ENCODE assay signal across 9 mouse cellular contexts in the genomic region with DNA sequence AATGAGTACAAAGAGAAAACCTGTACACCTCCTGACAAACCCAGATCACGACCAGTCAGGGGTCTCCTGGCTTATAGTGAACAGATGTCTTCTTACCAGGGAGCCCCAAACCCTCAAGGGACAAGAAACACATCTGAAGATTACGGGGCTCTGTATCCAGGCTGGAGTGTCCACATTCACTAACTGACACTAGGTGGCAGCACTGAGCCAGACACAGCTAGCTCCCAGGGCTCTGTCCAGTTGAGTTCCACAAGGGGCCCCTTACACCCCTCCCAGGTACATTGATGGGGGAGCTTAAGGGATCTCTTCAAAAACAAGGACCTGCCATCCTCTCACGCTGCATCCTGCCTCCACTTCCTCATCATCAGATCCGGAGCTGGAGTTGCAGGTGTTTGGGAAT. TPM values are rescaled to one million over a fixed set of nuclear protein-coding genes. Genes with fewer than 3 reads are reported as not detected.
DNase-seq lines count a peak whose midpoint lies in the region; ATAC-seq and TF ChIP-seq lines count a peak whose summit lies in the region.
"Had no signal": no experiment of that assay in that cellular context is flagged by ENCODE, and none has a peak within 500 bp of the region (broad histone marks: within the 10 kb centered on the region; RNA-seq: fewer than 3 reads in every experiment).

No protein-coding gene starts in this region.

- no peak for ATAC-seq in intestine, postnatal 0 days
- ATAC-seq in neural tube, embryonic 11.5 days (ENCODE audit: insufficient read depth, low FRiP score, low TSS enrichment) = no peak

- no peak overlapping the region for H3K27ac ChIP-seq in intestine, postnatal 0 days (ENCODE audit: low read depth, low read length)
- H3K27ac ChIP-seq in liver, adult 2 months (replicated peaks; ENCODE audit: insufficient read depth, low read depth, low read length) = no peak overlapping the region
- H3K27ac ChIP-seq in neural tube, embryonic 11.5 days (ENCODE audit: low read depth, low read length) = no peak overlapping the region
- H3K27ac ChIP-seq: embryonic facial prominence, embryonic 13.5 days had no signal

- DNase-seq in ovary, postnatal 10 days (ENCODE audit: low spot score) = peak; percentile 58
- no peak for DNase-seq in ovary, adult 18-20 months (ENCODE audit: low spot score)
- DNase-seq in cerebellum, adult 9-10 months = peak; percentile 90
- peak; percentile 78 to 86 for DNase-seq in frontal cortex, postnatal 36 days (ENCODE audit: low spot score in 2 of 2)
- DNase-seq in liver, adult 2 months (ENCODE audit: extremely low read depth, low read depth, low spot score) = peak; percentile 33
- peak; percentile 77 for DNase-seq in neural tube, embryonic 11.5 days (ENCODE audit: low spot score)
- peak; percentile 68 for DNase-seq in testis, postnatal 14 days (ENCODE audit: low spot score)

- peaks cover 5% of the 10 kb centered on the region; the same call in 1 of the 2 replicates for H3K36me3 ChIP-seq in intestine, postnatal 0 days (ENCODE audit: control insufficient read depth, insufficient read depth)
- no peaks in the 10 kb centered on the region for H3K36me3 ChIP-seq in liver, adult 2 months (ENCODE audit: control insufficient read depth, insufficient read depth, low read length)
- no peaks in the 10 kb centered on the region; the same call in none of the 2 replicates for H3K36me3 ChIP-seq in neural tube, embryonic 11.5 days (ENCODE audit: control insufficient read depth, insufficient read depth, low read length)

- TF ChIP-seq POLR2A in liver, adult 2 months (IDR thresholded peaks at IDR 0.05; ENCODE audit: extremely low read depth, insufficient read depth, low read length) = no peak

- no peaks in the 10 kb centered on the region for H3K79me2 ChIP-seq in liver, adult 2 months (ENCODE audit: control insufficient read depth, insufficient read depth, low read length)

- TF ChIP-seq CTCF in intestine, postnatal 0 days (IDR thresholded peaks at IDR 0.05; ENCODE audit: low read depth) = peak; percentile 94
- peak; percentile 88 for TF ChIP-seq CTCF in liver, adult 2 months (IDR thresholded peaks at IDR 0.05; ENCODE audit: low read depth, low read length)

- WGBS in intestine, postnatal 0 days = 13% methylated on average over 4 of the region's 4 CpGs
- WGBS in liver, adult 2 months = 15% methylated on average over 4 of the region's 4 CpGs
- 27% methylated on average over 4 of the region's 4 CpGs for WGBS in neural tube, embryonic 11.5 days

- H3K9ac ChIP-seq in intestine, postnatal 0 days (ENCODE audit: low read depth, low read length) = no peak overlapping the region
- H3K9ac ChIP-seq in liver, adult 2 months (ENCODE audit: low read depth, low read length) = no peak overlapping the region
- H3K9ac ChIP-seq in neural tube, embryonic 11.5 days (ENCODE audit: low read length) = no peak overlapping the region
- H3K9ac ChIP-seq: embryonic facial prominence, embryonic 13.5 days had no signal

- H3K9me3 ChIP-seq in intestine, postnatal 0 days (ENCODE audit: control insufficient read depth) = no peaks in the 10 kb centered on the region
- H3K9me3 ChIP-seq in neural tube, embryonic 11.5 days (ENCODE audit: control insufficient read depth, low read length) = no peaks in the 10 kb centered on the region
- H3K9me3 ChIP-seq: embryonic facial prominence, embryonic 13.5 days had no signal

- no peaks in the 10 kb centered on the region for H3K27me3 ChIP-seq in intestine, postnatal 0 days (replicated peaks; ENCODE audit: control insufficient read depth, insufficient read depth, low read length)
- 0 out of 2 replicates have a peak, but pooled peaks cover 3% of the 10 kb centered on the region for H3K27me3 ChIP-seq in liver, adult 2 months (ENCODE audit: control insufficient read depth, insufficient read depth, low read length)
- H3K27me3 ChIP-seq in neural tube, embryonic 11.5 days (ENCODE audit: control insufficient read depth, insufficient read depth, low read length) = no peaks in the 10 kb centered on the region
- H3K27me3 ChIP-seq: embryonic facial prominence, embryonic 13.5 days had no signal

- no peaks in the 10 kb centered on the region for H3K4me1 ChIP-seq in intestine, postnatal 0 days (replicated peaks; ENCODE audit: control insufficient read depth, insufficient read depth, low read length)
- H3K4me1 ChIP-seq in liver, adult 2 months (ENCODE audit: control insufficient read depth, insufficient read depth, low read length) = no peaks in the 10 kb centered on the region
- H3K4me1 ChIP-seq in neural tube, embryonic 11.5 days (ENCODE audit: control insufficient read depth, insufficient read depth, low read length) = peaks cover 34% of the 10 kb centered on the region

- H3K4me2 ChIP-seq in intestine, postnatal 0 days (replicated peaks; ENCODE audit: low read depth) = no peak overlapping the region
- H3K4me2 ChIP-seq in neural tube, embryonic 11.5 days (ENCODE audit: low read depth) = no peak overlapping the region
- H3K4me2 ChIP-seq: embryonic facial prominence, embryonic 13.5 days had no signal

- no peak overlapping the region for H3K4me3 ChIP-seq in intestine, postnatal 0 days (ENCODE audit: low read depth, low read length)
- no peak overlapping the region for H3K4me3 ChIP-seq in liver, adult 2 months (ENCODE audit: insufficient read depth, low read depth, low read length)
- no peak overlapping the region for H3K4me3 ChIP-seq in neural tube, embryonic 11.5 days (ENCODE audit: low read depth, low read length)
- H3K4me3 ChIP-seq: embryonic facial prominence, embryonic 13.5 days had no signal

RNA-seq across cellular contexts. Expression of gene Npcd, which starts 3.6 kb away (rescaled TPM):
- 0.61 TPM in 1 of 2 replicates, not detected in the other for polyA plus RNA-seq in intestine, postnatal 0 days (2015; fragmentation: Nextera tagmentation; extraction: Ambion mirVana)
- not detected in 2 replicates for total RNA-seq in liver, adult 2 months (2014; rRNA removed)
- polyA plus RNA-seq in liver, adult 2 months (2012; rRNA removed) = 0.26 TPM in 1 of 2 replicates, not detected in the other
- polyA plus RNA-seq in neural tube, embryonic 11.5 days (2014; fragmentation: Nextera tagmentation; extraction: Ambion mirVana) = not detected in 2 replicates

RNA-seq across cellular contexts. Expression of gene Cbx6, which starts 4.1 kb away (rescaled TPM):
- 13.8 and 15.7 TPM in 2 replicates for polyA plus RNA-seq in intestine, postnatal 0 days (2015; fragmentation: Nextera tagmentation; extraction: Ambion mirVana)
- total RNA-seq in liver, adult 2 months (2014; rRNA removed) = 1.2 and 1.8 TPM in 2 replicates
- 2.9 and 3.7 TPM in 2 replicates for polyA plus RNA-seq in liver, adult 2 months (2012; rRNA removed)
- polyA plus RNA-seq in neural tube, embryonic 11.5 days (2014; fragmentation: Nextera tagmentation; extraction: Ambion mirVana) = 17.3 and 18.0 TPM in 2 replicates

RNA-seq across cellular contexts. Expression of gene Nptxr, which starts 25.8 kb away (rescaled TPM):
- polyA plus RNA-seq in intestine, postnatal 0 days (2015; fragmentation: Nextera tagmentation; extraction: Ambion mirVana) = 1.2 and 1.6 TPM in 2 replicates
- total RNA-seq in liver, adult 2 months (2014; rRNA removed) = 0.09 and 0.20 TPM in 2 replicates
- 0.11 and 0.19 TPM in 2 replicates for polyA plus RNA-seq in liver, adult 2 months (2012; rRNA removed)
- 1.5 and 2.0 TPM in 2 replicates for polyA plus RNA-seq in neural tube, embryonic 11.5 days (2014; fragmentation: Nextera tagmentation; extraction: Ambion mirVana)

RNA-seq across cellular contexts. Expression of gene Dnal4, which starts 52.7 kb away (rescaled TPM):
- polyA plus RNA-seq in intestine, postnatal 0 days (2015; fragmentation: Nextera tagmentation; extraction: Ambion mirVana) = 19.5 and 20.1 TPM in 2 replicates
- total RNA-seq in liver, adult 2 months (2014; rRNA removed) = 4.5 and 6.2 TPM in 2 replicates
- 14.2 and 14.9 TPM in 2 replicates for polyA plus RNA-seq in liver, adult 2 months (2012; rRNA removed)
- 68.6 and 70.8 TPM in 2 replicates for polyA plus RNA-seq in neural tube, embryonic 11.5 days (2014; fragmentation: Nextera tagmentation; extraction: Ambion mirVana)
